Mouse (Mus musculus) cerebellum, adult 2 months (tissue): ENCODE measurements around the gene Cep85l.

Experiments
- CTCF ChIP-seq: fragments of 200-500 bp; IDR thresholded peaks from 2 replicates; pipeline ENCODE4 v1.5.1; 2011; ENCODE audit warnings: low read depth, mild to moderate bottlenecking, control low read depth, low read length, moderate library complexity, borderline replicate concordance; ENCODE audit not compliant: insufficient read depth
- POLR2A ChIP-seq: fragments of 200-500 bp; IDR thresholded peaks from 2 replicates; pipeline ENCODE4 v1.6.1; 2011; ENCODE audit warnings: low read length, control low read depth, borderline replicate concordance; ENCODE audit not compliant: insufficient read depth

GRCm38 (mm10) chr10:53272228-53272627, 107.5 kb downstream of the Cep85l start:
- no peak for TF ChIP-seq CTCF
- no peak for TF ChIP-seq POLR2A
